Mouse (Mus musculus) heart, adult 2 months (tissue): ENCODE measurements around the gene Mapkbp1.

ENCODE experiments used
- CTCF ChIP-seq: fragments of 200-600 bp; IDR thresholded peaks from 2 replicates; pipeline ENCODE4 v1.8.1; 2022; ENCODE audit warnings: antibody characterized with exemption, mild to moderate bottlenecking, moderate library complexity
- EP300 ChIP-seq: fragments of 200-500 bp; IDR thresholded peaks from 2 replicates; pipeline ENCODE4 v1.6.1; 2011; ENCODE audit warnings: low read depth, low read length, control low read depth; ENCODE audit not compliant: insufficient read depth
- POLR2A ChIP-seq: fragments of 200-500 bp; IDR thresholded peaks from 2 replicates; pipeline ENCODE4 v1.6.1; 2011; ENCODE audit warnings: mild to moderate bottlenecking, low read depth, low read length, control low read depth; ENCODE audit not compliant: insufficient read depth

- TF ChIP-seq CTCF = no peak
- no peak for TF ChIP-seq POLR2A
- TF ChIP-seq EP300 = no peak
Observed at GRCm38 (mm10) chr2:120055923-120056322, 83.4 kb downstream of the Mapkbp1 start.
